In genomic region chr7:49827920-49828319, GRCm38 (mm10) we compare ENCODE assay signal across 11 mouse cellular contexts.
"Had no signal": no experiment of that assay in that cellular context is flagged by ENCODE, and none has a peak within 500 bp of the region (broad histone marks: within the 10 kb centered on the region; RNA-seq: fewer than 3 reads in every experiment).

No protein-coding gene starts in this region.

- H3K4me1 ChIP-seq: limb, embryonic 15.5 days; liver, embryonic 12.5 days; midbrain, embryonic 12.5 days; stomach, embryonic 15.5 days had no signal

- ATAC-seq: liver, embryonic 12.5 days had no signal

- DNase-seq: kidney, adult 8-10 months; kidney, postnatal 25 days; lung, embryonic 14.5 days; lung, postnatal 10 days; lung, postnatal 4 days; right cerebral cortex, postnatal 14 days had no signal

- H3K9ac ChIP-seq: limb, embryonic 15.5 days; liver, embryonic 12.5 days; lung, embryonic 14.5 days; midbrain, embryonic 12.5 days; stomach, embryonic 15.5 days had no signal

- H3K9me3 ChIP-seq: limb, embryonic 15.5 days; liver, embryonic 12.5 days; midbrain, embryonic 12.5 days; stomach, embryonic 15.5 days had no signal

- H3K4me2 ChIP-seq: limb, embryonic 15.5 days; liver, embryonic 12.5 days; lung, embryonic 14.5 days; midbrain, embryonic 12.5 days; stomach, embryonic 15.5 days had no signal

- H3K4me3 ChIP-seq: left cerebral cortex, adult 2 months; limb, embryonic 15.5 days; liver, embryonic 12.5 days; midbrain, embryonic 12.5 days; stomach, embryonic 15.5 days had no signal

- H3K27me3 ChIP-seq: limb, embryonic 15.5 days; liver, embryonic 12.5 days; midbrain, embryonic 12.5 days; stomach, embryonic 15.5 days had no signal

- H3K27ac ChIP-seq: left cerebral cortex, adult 2 months; limb, embryonic 15.5 days; liver, embryonic 12.5 days; midbrain, embryonic 12.5 days; stomach, embryonic 15.5 days had no signal
